Mouse (Mus musculus): ENCODE results near the gene Nfix.

Nfix gene

DNA sequence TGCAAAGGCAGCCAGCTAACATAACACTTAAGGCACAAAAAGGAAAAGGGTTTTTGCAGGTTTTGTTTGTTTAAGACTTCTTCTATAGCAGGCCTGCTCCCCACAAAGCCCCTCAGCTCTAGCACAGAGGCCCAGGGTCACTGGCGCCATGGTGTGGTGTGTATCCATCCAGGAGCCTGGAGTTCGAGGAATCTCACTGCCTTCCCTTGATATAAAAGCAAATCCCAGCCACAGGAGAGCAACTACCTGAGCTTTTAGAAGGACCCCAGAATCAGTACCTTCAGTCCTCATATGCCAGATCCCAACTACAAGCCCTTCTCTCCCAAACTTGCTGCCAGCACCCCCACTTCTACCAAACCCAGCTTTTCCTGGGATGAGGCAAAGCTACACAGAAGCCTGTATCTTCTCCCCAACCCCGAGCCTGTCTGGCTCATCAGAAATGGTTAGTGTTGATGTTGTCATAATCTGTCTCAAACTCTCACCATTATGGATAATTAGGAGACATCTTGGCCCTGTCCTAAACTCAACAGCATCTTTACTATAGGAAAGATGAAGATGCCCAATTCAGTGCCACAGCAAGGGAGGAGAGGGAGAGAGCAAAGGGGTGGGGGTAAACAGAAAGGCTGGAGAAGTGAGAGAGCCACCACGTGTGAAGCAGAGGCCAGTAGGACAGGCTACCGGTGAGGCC, 29.0 kb downstream of the Nfix start:
- Histone ChIP-seq H3K36me3 (ENCODE audit: insufficient read depth, low read length) (no peaks in the 10 kb centered on the region), H3K9me3 (ENCODE audit: low read length) (no peaks in the 10 kb centered on the region), H3K27me3 (ENCODE audit: insufficient read depth, low read length) (peaks cover 97% of the 10 kb centered on the region), H3K4me3 (replicated peaks; ENCODE audit: low read length) (no peak overlapping the region), H3K4me1 (replicated peaks; ENCODE audit: low read depth, low read length) (peaks cover 34% of the 10 kb centered on the region)
- TF ChIP-seq POU5F1 (IDR thresholded peaks at IDR 0.05; ENCODE audit: borderline replicate concordance, low read length), result no peak
- TF ChIP-seq NANOG (IDR thresholded peaks at IDR 0.05; ENCODE audit: borderline replicate concordance, low read length), result no peak
- no peak for TF ChIP-seq CTCF (conservative IDR thresholded peaks at IDR 0.05; ENCODE audit: low read length)

DNA sequence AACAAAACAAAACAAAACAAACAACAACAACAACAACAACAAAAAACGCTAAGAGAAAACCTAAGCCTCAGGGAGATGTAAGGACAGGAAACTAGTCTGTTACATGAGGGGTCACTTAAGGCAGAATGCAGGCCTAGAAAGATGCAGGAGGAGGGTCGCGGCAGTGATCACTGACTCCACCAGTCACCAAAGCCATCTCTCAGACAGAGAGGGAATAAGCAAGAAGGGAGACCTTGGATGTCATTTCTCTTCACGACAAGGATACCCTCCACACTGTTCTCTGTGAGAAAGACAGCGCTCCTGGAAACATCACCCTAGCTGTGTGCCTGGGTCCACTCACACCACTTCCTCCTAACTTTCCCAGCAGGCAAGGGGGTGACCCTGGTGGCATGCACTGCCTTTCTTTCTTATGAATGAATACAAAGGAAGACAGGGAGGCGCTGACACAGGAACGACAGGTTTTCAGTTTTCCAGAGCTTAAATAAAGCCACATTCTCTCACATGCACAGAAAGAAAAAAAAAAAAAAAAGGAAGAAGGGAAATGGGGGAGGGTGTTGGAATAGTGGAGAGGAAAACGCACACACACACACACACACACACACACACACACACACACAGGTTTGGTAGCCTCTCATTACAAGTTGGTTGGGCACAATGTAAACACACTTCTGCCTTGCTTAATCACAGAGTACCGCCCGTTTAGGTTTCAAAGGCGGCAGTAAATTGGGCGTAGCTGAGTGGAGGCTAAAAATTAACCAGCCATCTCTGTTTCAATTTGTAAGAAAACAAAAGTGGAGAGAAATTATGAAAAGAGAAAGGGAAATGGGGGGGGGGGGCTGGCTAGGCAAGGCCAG, 29.8 kb downstream of the Nfix start:
- no peak overlapping the region for H3K4me3 ChIP-seq (replicated peaks; ENCODE audit: low read length)
- H3K9me3 ChIP-seq (ENCODE audit: low read length), result no peaks in the 10 kb centered on the region
- peaks cover 97% of the 10 kb centered on the region for H3K27me3 ChIP-seq (ENCODE audit: insufficient read depth, low read length)
- peaks cover 26% of the 10 kb centered on the region for H3K4me1 ChIP-seq (replicated peaks; ENCODE audit: low read depth, low read length)
- H3K36me3 ChIP-seq (ENCODE audit: insufficient read depth, low read length), result no peaks in the 10 kb centered on the region
- TF ChIP-seq POU5F1 (IDR thresholded peaks at IDR 0.05; ENCODE audit: borderline replicate concordance, low read length), result no peak
- no peak for TF ChIP-seq NANOG (IDR thresholded peaks at IDR 0.05; ENCODE audit: borderline replicate concordance, low read length)
- TF ChIP-seq CTCF (conservative IDR thresholded peaks at IDR 0.05; ENCODE audit: low read length), result no peak

DNA sequence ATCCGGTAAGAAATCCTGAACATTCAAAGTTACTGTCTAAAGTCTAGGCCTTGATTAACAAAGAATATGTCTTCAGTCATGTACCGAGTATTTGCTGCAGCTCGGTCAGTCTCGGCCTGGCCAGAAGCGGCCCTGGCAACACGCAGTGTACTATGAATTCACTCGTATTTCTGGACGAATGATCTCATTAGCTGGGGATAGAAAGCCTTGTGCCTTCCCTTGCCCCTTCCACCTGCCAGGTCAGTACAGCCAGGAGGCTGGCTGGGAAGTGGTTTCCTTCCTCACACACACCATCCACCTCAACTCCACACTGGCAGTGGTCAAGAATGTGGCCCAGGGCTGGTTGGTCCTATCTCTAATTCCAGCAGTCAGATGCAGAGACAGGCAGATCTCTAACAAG, 30.8 kb downstream of the Nfix start:
- H3K4me1 ChIP-seq (replicated peaks; ENCODE audit: low read depth, low read length), result peaks cover 16% of the 10 kb centered on the region
- no peaks in the 10 kb centered on the region for H3K36me3 ChIP-seq (ENCODE audit: insufficient read depth, low read length)
- no peak overlapping the region for H3K4me3 ChIP-seq (replicated peaks; ENCODE audit: low read length)
- H3K9me3 ChIP-seq (ENCODE audit: low read length), result no peaks in the 10 kb centered on the region
- TF ChIP-seq CTCF (conservative IDR thresholded peaks at IDR 0.05; ENCODE audit: low read length) (no peak), POU5F1 (IDR thresholded peaks at IDR 0.05; ENCODE audit: borderline replicate concordance, low read length) (no peak), NANOG (IDR thresholded peaks at IDR 0.05; ENCODE audit: borderline replicate concordance, low read length) (no peak)
- peaks cover 97% of the 10 kb centered on the region for H3K27me3 ChIP-seq (ENCODE audit: insufficient read depth, low read length)

DNA sequence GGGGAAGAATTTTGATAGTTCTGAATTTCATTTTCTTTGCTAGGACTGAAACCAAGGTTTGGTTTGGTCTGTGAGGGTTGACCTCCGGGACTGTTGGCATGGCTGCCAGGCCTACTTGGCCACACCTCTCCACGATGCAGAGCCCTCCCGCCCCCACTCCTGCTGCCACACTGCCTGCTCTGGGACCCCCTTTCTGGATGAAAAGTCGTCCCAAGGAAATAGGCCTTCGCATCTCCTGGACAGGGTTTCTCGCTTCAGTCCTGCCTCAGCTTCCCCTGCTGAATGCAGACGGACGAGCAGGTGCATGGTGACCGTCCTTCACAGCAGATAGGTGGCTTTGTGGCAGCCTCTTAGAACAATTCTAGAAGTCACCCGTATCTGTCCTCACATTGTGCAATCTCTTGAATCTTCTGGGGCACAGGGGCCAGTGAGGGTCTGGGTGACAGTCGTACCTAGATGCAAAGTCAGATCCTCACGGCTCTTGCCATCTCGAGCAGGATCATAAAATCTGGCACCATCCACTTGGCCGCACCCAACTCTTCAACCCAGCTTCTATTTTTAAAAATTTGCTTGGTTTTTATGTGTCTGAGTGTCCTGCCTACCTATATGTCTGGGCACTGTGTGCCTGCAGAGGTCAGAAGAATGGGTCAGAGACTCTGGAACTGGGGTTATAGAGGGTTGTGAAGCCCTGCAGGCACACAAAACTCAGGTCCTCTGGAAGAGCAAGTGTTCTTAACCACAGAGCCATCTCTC, 31.6 kb downstream of the Nfix start:
- H3K27me3 ChIP-seq (ENCODE audit: insufficient read depth, low read length), result peaks cover 98% of the 10 kb centered on the region
- H3K36me3 ChIP-seq (ENCODE audit: insufficient read depth, low read length), result no peaks in the 10 kb centered on the region
- no peak overlapping the region for H3K4me3 ChIP-seq (replicated peaks; ENCODE audit: low read length)
- peaks cover 12% of the 10 kb centered on the region for H3K4me1 ChIP-seq (replicated peaks; ENCODE audit: low read depth, low read length)
- no peaks in the 10 kb centered on the region for H3K9me3 ChIP-seq (ENCODE audit: low read length)
- TF ChIP-seq POU5F1 (IDR thresholded peaks at IDR 0.05; ENCODE audit: borderline replicate concordance, low read length) (no peak), NANOG (IDR thresholded peaks at IDR 0.05; ENCODE audit: borderline replicate concordance, low read length) (no peak)

DNA sequence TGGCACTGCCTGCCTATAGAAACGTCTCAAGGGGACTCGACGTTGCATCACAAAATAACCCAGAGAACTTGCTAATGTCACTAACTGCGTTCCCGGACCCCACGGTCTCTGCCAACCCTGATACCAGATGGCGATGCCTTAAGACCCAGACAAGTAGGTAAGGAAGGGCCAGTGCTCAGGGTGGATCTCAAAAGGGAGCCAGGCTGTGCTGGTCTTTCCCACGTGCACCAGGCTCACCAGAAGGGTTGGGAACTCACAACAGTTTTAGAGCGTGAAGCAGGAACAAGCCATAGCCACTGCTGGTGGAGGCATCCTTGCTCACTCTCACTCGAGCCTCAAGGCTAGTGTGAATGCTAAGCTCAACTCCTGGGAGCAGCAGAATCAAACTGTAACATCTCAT, 32.9 kb downstream of the Nfix start:
- Histone ChIP-seq H3K4me1 (replicated peaks; ENCODE audit: low read depth, low read length) (peaks cover 7% of the 10 kb centered on the region), H3K36me3 (ENCODE audit: insufficient read depth, low read length) (no peaks in the 10 kb centered on the region), H3K27me3 (ENCODE audit: insufficient read depth, low read length) (peaks cover 96% of the 10 kb centered on the region), H3K4me3 (replicated peaks; ENCODE audit: low read length) (no peak overlapping the region), H3K9me3 (ENCODE audit: low read length) (no peaks in the 10 kb centered on the region)
- TF ChIP-seq CTCF (conservative IDR thresholded peaks at IDR 0.05; ENCODE audit: low read length), result no peak

DNA sequence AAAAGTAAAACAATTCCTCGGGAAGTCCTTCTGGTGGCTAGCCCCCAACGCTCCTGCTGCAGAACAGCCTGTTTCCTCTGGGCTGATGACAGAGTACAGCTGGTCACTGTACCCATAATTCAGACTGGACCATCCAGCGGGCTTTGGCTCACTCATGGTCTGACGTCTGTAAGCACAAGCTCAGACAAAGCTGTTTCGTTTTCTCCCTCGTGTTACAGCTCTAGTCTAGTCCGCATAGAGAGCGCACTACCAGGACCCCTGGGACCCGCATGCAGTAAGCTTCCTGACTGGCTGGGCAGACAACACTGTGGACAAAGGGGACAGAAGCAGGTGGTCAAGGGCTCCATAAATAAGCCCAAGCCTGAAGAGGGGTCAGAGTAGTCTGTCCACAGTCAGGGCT, 33.7 kb downstream of the Nfix start:
- H3K36me3 ChIP-seq (ENCODE audit: insufficient read depth, low read length), result no peaks in the 10 kb centered on the region
- no peaks in the 10 kb centered on the region for H3K9me3 ChIP-seq (ENCODE audit: low read length)
- TF ChIP-seq NANOG (IDR thresholded peaks at IDR 0.05; ENCODE audit: borderline replicate concordance, low read length) (no peak), CTCF (conservative IDR thresholded peaks at IDR 0.05; ENCODE audit: low read length) (no peak), POU5F1 (IDR thresholded peaks at IDR 0.05; ENCODE audit: borderline replicate concordance, low read length) (no peak)
- H3K4me1 ChIP-seq (replicated peaks; ENCODE audit: low read depth, low read length), result no peaks in the 10 kb centered on the region
- peaks cover 90% of the 10 kb centered on the region for H3K27me3 ChIP-seq (ENCODE audit: insufficient read depth, low read length)
- no peak overlapping the region for H3K4me3 ChIP-seq (replicated peaks; ENCODE audit: low read length)

DNA sequence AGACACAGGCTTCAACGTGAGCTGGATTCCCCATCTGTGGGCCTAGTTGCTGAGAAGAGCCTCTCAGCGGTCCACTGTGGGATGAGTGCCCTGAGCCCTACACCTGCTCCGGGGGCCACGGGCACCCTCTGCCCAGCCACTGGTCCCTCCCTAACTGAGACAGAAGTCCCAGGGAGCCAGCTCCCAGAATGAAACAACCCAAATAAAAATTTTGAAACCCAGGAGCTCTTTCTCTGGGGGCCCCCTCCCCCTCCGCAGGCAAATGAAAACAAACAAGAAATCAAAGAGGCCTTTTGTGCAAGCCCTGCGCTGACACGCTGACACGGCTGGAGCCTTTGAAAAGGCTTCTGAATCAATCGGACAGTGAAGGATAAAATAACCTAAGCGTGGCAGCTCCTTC, 34.5 kb downstream of the Nfix start:
- H3K27me3 ChIP-seq (ENCODE audit: insufficient read depth, low read length), result peaks cover 88% of the 10 kb centered on the region
- H3K9me3 ChIP-seq (ENCODE audit: low read length), result no peaks in the 10 kb centered on the region
- H3K4me1 ChIP-seq (replicated peaks; ENCODE audit: low read depth, low read length), result no peaks in the 10 kb centered on the region
- TF ChIP-seq NANOG (IDR thresholded peaks at IDR 0.05; ENCODE audit: borderline replicate concordance, low read length), result no peak
- no peak for TF ChIP-seq POU5F1 (IDR thresholded peaks at IDR 0.05; ENCODE audit: borderline replicate concordance, low read length)
- no peak for TF ChIP-seq CTCF (conservative IDR thresholded peaks at IDR 0.05; ENCODE audit: low read length)
- H3K36me3 ChIP-seq (ENCODE audit: insufficient read depth, low read length), result no peaks in the 10 kb centered on the region
- H3K4me3 ChIP-seq (replicated peaks; ENCODE audit: low read length), result no peak overlapping the region

DNA sequence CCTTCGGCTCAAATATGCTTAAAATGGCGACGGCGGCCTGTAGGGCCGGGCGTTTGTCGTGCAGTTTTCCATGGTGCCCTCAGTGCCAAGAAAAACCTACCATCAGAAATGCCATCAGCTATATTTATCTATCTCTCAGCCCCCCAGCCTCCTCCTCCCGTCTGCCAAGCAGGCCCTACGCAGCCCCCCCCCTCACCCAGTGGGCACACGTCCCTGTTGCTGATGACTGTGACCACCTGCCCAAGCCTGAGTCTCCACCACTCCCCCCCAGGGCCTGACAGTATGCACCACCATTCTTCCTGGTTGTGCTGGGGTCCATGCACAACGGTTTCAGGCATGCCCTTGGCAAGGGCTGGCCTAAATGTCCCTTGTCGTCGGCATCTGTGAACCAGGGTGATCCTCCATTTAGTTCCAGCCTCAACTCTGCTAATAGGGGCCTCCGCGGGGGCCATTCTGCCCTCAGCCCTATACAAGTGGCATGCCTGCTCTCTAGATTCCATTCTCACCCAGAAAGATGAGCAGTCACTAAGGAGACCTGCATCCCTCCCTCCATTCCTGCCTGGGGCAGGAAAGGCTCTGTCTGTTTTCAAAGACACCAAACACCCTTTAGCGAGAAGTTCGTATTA, 35.2 kb downstream of the Nfix start:
- TF ChIP-seq POU5F1 (IDR thresholded peaks at IDR 0.05; ENCODE audit: borderline replicate concordance, low read length) (no peak), NANOG (IDR thresholded peaks at IDR 0.05; ENCODE audit: borderline replicate concordance, low read length) (no peak), CTCF (conservative IDR thresholded peaks at IDR 0.05; ENCODE audit: low read length) (no peak)
- H3K36me3 ChIP-seq (ENCODE audit: insufficient read depth, low read length), result no peaks in the 10 kb centered on the region
- no peaks in the 10 kb centered on the region for H3K4me1 ChIP-seq (replicated peaks; ENCODE audit: low read depth, low read length)
- peaks cover 87% of the 10 kb centered on the region for H3K27me3 ChIP-seq (ENCODE audit: insufficient read depth, low read length)
- H3K9me3 ChIP-seq (ENCODE audit: low read length), result no peaks in the 10 kb centered on the region
- H3K4me3 ChIP-seq (replicated peaks; ENCODE audit: low read length), result no peak overlapping the region
